Mouse (Mus musculus) neural tube, embryonic 11.5 days (tissue): ENCODE data around the gene Gm21970. TPM values are rescaled to one million over a fixed set of nuclear protein-coding genes. Genes with fewer than 3 reads are reported as not detected.

Source experiments
- ATAC-seq: fragments of 200-750 bp; cut with Nextera tagmentation; 2 replicates; pipeline ENCODE4 v1.8.0; 2017; ENCODE audit warnings: moderate number of reproducible peaks, mild to moderate bottlenecking, moderate TSS enrichment, moderate library complexity; ENCODE audit not compliant: insufficient read depth, low FRiP score, low TSS enrichment
- DNase-seq: peaks from one replicate; pipeline ENCODE4 v3.0.0-alpha.2; 2015; ENCODE audit warnings: low spot score
- H3K27ac ChIP-seq: fragments of 300-500 bp; sonication (generic); 2 replicates; pipeline ENCODE4 v1.5.1; 2014; ENCODE audit warnings: low read depth, mild to moderate bottlenecking, low read length
- H3K27me3 ChIP-seq: fragments of 300-500 bp; sonication (generic); 2 replicates; pipeline ENCODE4 v1.6.1; 2014; ENCODE audit warnings: mild to moderate bottlenecking, low read length, mixed read lengths; ENCODE audit not compliant: control insufficient read depth, insufficient read depth
- H3K36me3 ChIP-seq: fragments of 300-500 bp; sonication (generic); 2 replicates; pipeline ENCODE4 v1.6.1; 2014; ENCODE audit warnings: mild to moderate bottlenecking, low read length, moderate library complexity, mixed read lengths; ENCODE audit not compliant: control insufficient read depth, insufficient read depth
- H3K4me1 ChIP-seq: fragments of 300-500 bp; sonication (generic); 2 replicates; pipeline ENCODE4 v1.6.1; 2014; ENCODE audit warnings: low read length, mixed read lengths; ENCODE audit not compliant: control insufficient read depth, insufficient read depth
- H3K4me2 ChIP-seq: fragments of 300-500 bp; sonication (generic); 2 replicates; pipeline ENCODE4 v1.6.1; 2014; ENCODE audit warnings: low read depth, mild to moderate bottlenecking, moderate library complexity
- H3K4me3 ChIP-seq: fragments of 300-500 bp; sonication (generic); 2 replicates; pipeline ENCODE4 v1.5.1; 2014; ENCODE audit warnings: low read depth, low read length
- H3K9ac ChIP-seq: fragments of 300-500 bp; sonication (generic); 2 replicates; pipeline ENCODE4 v1.6.1; 2014; ENCODE audit warnings: mild to moderate bottlenecking, low read length
- H3K9me3 ChIP-seq: fragments of 300-500 bp; sonication (generic); 2 replicates; pipeline ENCODE4 v1.6.1; 2016; ENCODE audit warnings: low read length; ENCODE audit not compliant: control insufficient read depth
- WGBS: fragments of 180-500 bp; shearing (Covaris S2); extraction: QIAGEN DNeasy Blood & Tissue Kit; methylation state at CpG from one replicate; pipeline ENCODE4 v1.1.7; 2014; 5-methylcytosine and 5-hydroxymethylcytosine counted together
- polyA plus RNA-seq: library from polyadenylated mRNA; unstranded; fragments of >200 nt; fragmentation: Nextera tagmentation; extraction: Ambion mirVana; gene quantifications from 2 replicates; pipeline ENCODE4 v1.2.1, GENCODE M21; 2014

Gm21970 gene
- polyA plus RNA-seq, 1 experiment from 2014 or later = not detected

- Histone ChIP-seq H3K27me3 (no peaks in the 10 kb centered on the region), H3K9ac (no peak overlapping the region), H3K4me1 (peaks cover 3% of the 10 kb centered on the region; the same call in 1 of the 2 replicates), H3K36me3 (no peaks in the 10 kb centered on the region; the same call in 1 of the 2 replicates), H3K27ac (no peak overlapping the region), H3K4me2 (no peak overlapping the region), H3K4me3 (no peak overlapping the region), H3K9me3 (no peaks in the 10 kb centered on the region)
- WGBS = 59% methylated on average over 17 of the region's 17 CpGs
- ATAC-seq = no peak
- no peak for DNase-seq
Measured at GRCm38 (mm10) chr16:91378431-91378986, 13.0 kb upstream of the Gm21970 start.

- Histone ChIP-seq H3K4me2 (no peak overlapping the region), H3K4me1 (peaks cover 3% of the 10 kb centered on the region; the same call in 1 of the 2 replicates), H3K9ac (no peak overlapping the region), H3K9me3 (no peaks in the 10 kb centered on the region), H3K27me3 (no peaks in the 10 kb centered on the region), H3K36me3 (no peaks in the 10 kb centered on the region; the same call in 1 of the 2 replicates), H3K4me3 (no peak overlapping the region), H3K27ac (no peak overlapping the region)
- 15% methylated on average over 9 of the region's 9 CpGs for WGBS
- ATAC-seq (no peak), DNase-seq (no peak)
Measured at GRCm38 (mm10) chr16:91378991-91379390, 12.5 kb upstream of the Gm21970 start.

GRCm38 (mm10) chr16:91379412-91379811 lies 12.1 kb upstream of the Gm21970 start:
- Histone ChIP-seq H3K4me1 (peaks cover 3% of the 10 kb centered on the region; the same call in 1 of the 2 replicates), H3K27me3 (no peaks in the 10 kb centered on the region), H3K9me3 (no peaks in the 10 kb centered on the region), H3K4me3 (no peak overlapping the region), H3K27ac (no peak overlapping the region), H3K9ac (no peak overlapping the region), H3K4me2 (no peak overlapping the region), H3K36me3 (no peaks in the 10 kb centered on the region; the same call in 1 of the 2 replicates)
- 55% methylated on average over 3 of the region's 3 CpGs for WGBS
- ATAC-seq = no peak
- no peak for DNase-seq

- Histone ChIP-seq H3K9me3 (no peaks in the 10 kb centered on the region), H3K9ac (no peak overlapping the region), H3K27ac (no peak overlapping the region), H3K27me3 (no peaks in the 10 kb centered on the region), H3K4me3 (no peak overlapping the region), H3K4me2 (no peak overlapping the region), H3K4me1 (peaks cover 3% of the 10 kb centered on the region; the same call in 1 of the 2 replicates), H3K36me3 (no peaks in the 10 kb centered on the region; the same call in 1 of the 2 replicates)
- 82% methylated on average over 5 of the region's 5 CpGs for WGBS
- DNase-seq (no peak), ATAC-seq (no peak)
Measured at GRCm38 (mm10) chr16:91380151-91380550, 11.4 kb upstream of the Gm21970 start.

- H3K27ac ChIP-seq = no peak overlapping the region
- H3K9me3 ChIP-seq = no peaks in the 10 kb centered on the region
- H3K27me3 ChIP-seq = no peaks in the 10 kb centered on the region
- WGBS = 82% methylated on average over 4 of the region's 4 CpGs
- H3K36me3 ChIP-seq = no peaks in the 10 kb centered on the region; the same call in 1 of the 2 replicates
- ATAC-seq (no peak), DNase-seq (no peak)
- H3K4me1 ChIP-seq = peaks cover 3% of the 10 kb centered on the region; the same call in 1 of the 2 replicates
- H3K9ac ChIP-seq = no peak overlapping the region
- H3K4me2 ChIP-seq = no peak overlapping the region
- H3K4me3 ChIP-seq = no peak overlapping the region
Measured at GRCm38 (mm10) chr16:91381606-91382005, 9.9 kb upstream of the Gm21970 start.

GRCm38 (mm10) chr16:91382261-91382790 lies 9.2 kb upstream of the Gm21970 start:
- 94% methylated on average over 9 of the region's 9 CpGs for WGBS
- H3K27me3 ChIP-seq = no peaks in the 10 kb centered on the region

GRCm38 (mm10) chr16:91384221-91384620 lies 7.3 kb upstream of the Gm21970 start:
- ATAC-seq = no peak
- Histone ChIP-seq H3K27me3 (no peaks in the 10 kb centered on the region), H3K36me3 (peaks cover 2% of the 10 kb centered on the region; the same call in 1 of the 2 replicates), H3K4me1 (peaks cover 2% of the 10 kb centered on the region; the same call in 1 of the 2 replicates), H3K27ac (no peak overlapping the region), H3K4me2 (no peak overlapping the region), H3K9ac (no peak overlapping the region), H3K4me3 (no peak overlapping the region), H3K9me3 (no peaks in the 10 kb centered on the region)
- WGBS = 88% methylated on average over 4 of the region's 4 CpGs
- DNase-seq = no peak

More at GRCm38 (mm10) chr16:91382261-91382790, 9.2 kb upstream of the Gm21970 start:
- ATAC-seq (no peak), DNase-seq (no peak)
- Histone ChIP-seq H3K27ac (no peak overlapping the region), H3K36me3 (no peaks in the 10 kb centered on the region; the same call in 1 of the 2 replicates), H3K4me1 (peaks cover 3% of the 10 kb centered on the region; the same call in 1 of the 2 replicates), H3K4me2 (no peak overlapping the region), H3K9ac (no peak overlapping the region), H3K9me3 (no peaks in the 10 kb centered on the region), H3K4me3 (no peak overlapping the region)

GRCm38 (mm10) chr16:91385621-91386020 lies 5.9 kb upstream of the Gm21970 start:
- no peak overlapping the region for H3K4me3 ChIP-seq
- ATAC-seq = no peak
- WGBS = 55% methylated on average over 10 of the region's 10 CpGs
- H3K9ac ChIP-seq = no peak overlapping the region
- no peak overlapping the region for H3K27ac ChIP-seq
- no peaks in the 10 kb centered on the region for H3K9me3 ChIP-seq
- H3K36me3 ChIP-seq = peaks cover 2% of the 10 kb centered on the region; the same call in 1 of the 2 replicates
- H3K4me1 ChIP-seq = no peaks in the 10 kb centered on the region
- H3K4me2 ChIP-seq = no peak overlapping the region
- no peaks in the 10 kb centered on the region for H3K27me3 ChIP-seq
- DNase-seq = no peak
